Mouse (Mus musculus): Measurements from ENCODE around the gene Ssr2. TPM values are rescaled to one million over a fixed set of nuclear protein-coding genes. Genes with fewer than 3 reads are reported as not detected.
A peak's percentile ranks its signal among the peaks of the same experiment; 100 is the strongest.
"Not testable (repeated sequence)": the region's sequence is repeated elsewhere in the genome, so short reads cannot be mapped to it uniquely, and the experiment has no call there.

The Ssr2 gene
- total and polyA plus RNA-seq, 3 experiments: 65.3 to 80.0 (median 67.6) TPM

DNA sequence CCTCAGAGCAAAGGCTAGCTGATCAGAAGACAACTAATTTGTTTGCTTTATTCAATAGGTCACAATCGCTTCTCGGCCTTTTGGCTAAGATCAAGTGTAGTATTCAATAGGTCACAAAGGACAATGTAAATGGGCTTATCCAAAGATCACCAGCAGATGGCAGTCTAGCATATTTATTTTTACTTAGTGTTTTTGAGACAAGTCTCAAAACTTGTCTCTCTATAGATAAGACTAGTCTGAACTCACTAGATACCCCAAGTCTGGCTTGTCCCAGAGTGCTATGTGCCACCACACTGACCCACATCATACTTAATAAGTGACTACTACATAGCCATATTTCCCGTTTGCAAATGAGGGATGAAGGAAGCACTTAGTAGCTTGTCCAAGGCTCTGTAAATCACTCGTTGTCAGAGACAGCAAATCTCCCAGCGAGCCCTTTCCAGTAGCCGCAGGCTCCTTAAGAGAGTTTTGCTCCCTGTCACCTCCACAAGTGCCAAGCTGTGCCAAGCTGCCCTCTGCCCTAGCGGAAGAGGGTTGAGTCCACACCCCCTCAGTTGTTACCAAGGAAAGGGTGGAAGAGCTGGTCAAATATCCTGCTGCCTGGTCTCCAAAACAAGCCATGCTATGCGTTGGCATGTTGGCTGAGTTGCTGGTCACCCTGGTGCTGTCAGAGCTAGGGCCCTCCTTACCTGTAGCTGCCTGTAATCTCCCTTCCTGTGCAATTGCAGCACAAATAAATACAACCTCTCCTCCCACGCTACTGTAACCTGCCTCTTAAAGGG is 16.5 kb downstream of the Ssr2 start:
- intact Hi-C loops (cut with DNase I): loop anchor here (2.0 kb wide), 1 partner anchor 147 kb away; no protein-coding TSS in a partner anchor
- no peaks in the 10 kb centered on the region for H3K27me3 ChIP-seq (ENCODE audit: control insufficient read depth, insufficient read depth, low read length)
- no peaks in the 10 kb centered on the region for H3K79me2 ChIP-seq (replicated peaks; ENCODE audit: control insufficient read depth, insufficient read depth, low read length)
- peak; percentile 36 to 43 for DNase-seq
- H3K9ac ChIP-seq (ENCODE audit: low read depth, low read length): peak overlapping the region; percentile 1; the same call in 1 of the 2 replicates
- H3K4me3 ChIP-seq: peak overlapping the region; percentile 19
- TF ChIP-seq EP300 (IDR thresholded peaks at IDR 0.05; ENCODE audit: insufficient read depth, low read depth, low read length): no peak
- no peak for TF ChIP-seq POLR2A (IDR thresholded peaks at IDR 0.05; ENCODE audit: insufficient read depth, low read depth, low read length)
- TF ChIP-seq CTCF (IDR thresholded peaks at IDR 0.05): peak; percentile 84
- no peaks in the 10 kb centered on the region for H3K36me3 ChIP-seq (ENCODE audit: control insufficient read depth, insufficient read depth, low read length)
- H3K4me1 ChIP-seq (ENCODE audit: control insufficient read depth, insufficient read depth, low read length): peaks cover 6% of the 10 kb centered on the region
- WGBS: 12% methylated on average over 9 of the region's 9 CpGs
- H3K27ac ChIP-seq: peak overlapping the region; percentile 75

DNA sequence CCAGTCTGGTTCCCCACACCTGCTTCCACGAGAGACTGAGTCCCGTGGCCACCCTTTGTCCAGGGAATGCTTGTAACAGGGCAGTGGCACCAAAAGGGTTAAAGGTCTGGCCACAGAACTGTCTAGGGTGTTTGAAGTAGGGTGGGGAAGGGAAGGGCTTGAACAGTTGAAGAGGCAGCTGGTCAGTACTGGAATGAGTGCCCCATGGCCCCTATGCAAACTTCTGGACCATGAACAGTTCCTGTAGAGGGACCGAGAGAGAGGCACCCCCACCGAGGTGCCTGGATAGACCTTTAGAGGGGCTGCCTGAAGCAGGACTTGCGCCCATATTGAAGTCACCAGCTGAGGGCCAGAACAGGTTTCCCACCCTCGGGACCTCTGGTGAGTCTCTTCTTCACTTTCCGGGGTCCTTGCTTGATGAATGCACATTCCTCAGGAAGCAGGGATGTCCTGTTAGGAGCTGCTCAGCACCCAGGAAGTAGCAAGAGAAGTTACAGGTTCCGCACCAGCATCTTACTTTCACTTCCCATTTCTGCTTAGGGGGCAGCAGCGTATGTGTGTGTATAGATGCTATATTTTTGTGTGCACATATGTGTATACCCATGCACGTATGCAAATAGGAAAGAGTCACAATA is 17.4 kb downstream of the Ssr2 start:
- peak; percentile 30 to 31 for DNase-seq
- 58% methylated on average over 10 of the region's 10 CpGs for WGBS
- Histone ChIP-seq H3K4me1 (ENCODE audit: control insufficient read depth, insufficient read depth, low read length) (peaks cover 6% of the 10 kb centered on the region), H3K4me3 (no peak overlapping the region), H3K9ac (ENCODE audit: low read depth, low read length) (no peak overlapping the region), H3K27me3 (ENCODE audit: control insufficient read depth, insufficient read depth, low read length) (no peaks in the 10 kb centered on the region), H3K79me2 (replicated peaks; ENCODE audit: control insufficient read depth, insufficient read depth, low read length) (no peaks in the 10 kb centered on the region), H3K36me3 (ENCODE audit: control insufficient read depth, insufficient read depth, low read length) (no peaks in the 10 kb centered on the region), H3K27ac (peak overlapping the region; percentile 75)
- TF ChIP-seq POLR2A (IDR thresholded peaks at IDR 0.05; ENCODE audit: insufficient read depth, low read depth, low read length): no peak
- TF ChIP-seq EP300 (IDR thresholded peaks at IDR 0.05; ENCODE audit: insufficient read depth, low read depth, low read length): no peak
- TF ChIP-seq CTCF (IDR thresholded peaks at IDR 0.05): no peak
- intact Hi-C loops (cut with DNase I): loop anchor here (2.0 kb wide), 1 partner anchor 146 kb away; no protein-coding TSS in a partner anchor

DNA sequence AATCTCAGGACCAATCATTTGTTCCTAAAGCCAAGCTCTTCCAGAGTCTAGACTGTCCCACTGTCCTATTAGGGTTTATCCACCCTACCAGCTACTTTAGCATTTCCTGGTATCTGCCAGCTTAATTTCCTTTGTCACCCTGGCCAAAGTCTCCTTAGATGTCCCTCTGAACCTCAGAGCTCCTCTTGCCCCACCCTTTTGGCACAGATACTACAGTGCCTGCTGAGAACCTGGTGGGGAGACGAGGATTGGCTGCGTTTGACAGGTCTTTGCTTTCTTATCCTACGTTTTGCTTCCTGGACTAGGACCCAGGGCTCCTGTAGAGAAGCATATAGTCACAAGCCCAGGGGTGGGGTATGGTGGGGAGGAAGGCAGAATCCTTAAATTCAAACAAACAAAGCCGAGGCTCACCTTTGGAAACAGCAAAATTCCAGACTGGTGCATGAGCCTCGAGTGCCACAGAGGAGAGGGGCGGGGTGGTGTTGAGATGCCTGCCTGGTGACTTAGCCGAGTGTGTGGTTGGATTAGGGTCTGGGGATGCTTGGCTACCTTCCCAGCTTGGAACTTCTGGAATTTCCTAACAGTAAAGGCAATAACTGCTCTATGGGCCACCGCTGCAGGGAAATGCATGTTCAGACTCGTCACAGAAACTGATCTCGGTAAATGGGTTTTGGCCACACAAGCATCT is 18.4 kb downstream of the Ssr2 start:
- no peaks in the 10 kb centered on the region for H3K79me2 ChIP-seq (replicated peaks; ENCODE audit: control insufficient read depth, insufficient read depth, low read length)
- no peak overlapping the region for H3K27ac ChIP-seq
- intact Hi-C loops (cut with DNase I): loop anchor here (2.0 kb wide), 1 partner anchor 145 kb away; no protein-coding TSS in a partner anchor
- no peaks in the 10 kb centered on the region for H3K27me3 ChIP-seq (ENCODE audit: control insufficient read depth, insufficient read depth, low read length)
- no peak for TF ChIP-seq POLR2A (IDR thresholded peaks at IDR 0.05; ENCODE audit: insufficient read depth, low read depth, low read length)
- TF ChIP-seq EP300 (IDR thresholded peaks at IDR 0.05; ENCODE audit: insufficient read depth, low read depth, low read length): no peak
- no peak for TF ChIP-seq CTCF (IDR thresholded peaks at IDR 0.05)
- H3K4me3 ChIP-seq: no peak overlapping the region
- peaks cover 6% of the 10 kb centered on the region for H3K4me1 ChIP-seq (ENCODE audit: control insufficient read depth, insufficient read depth, low read length)
- DNase-seq: no peak
- 42% methylated on average over 10 of the region's 10 CpGs for WGBS
- H3K9ac ChIP-seq (ENCODE audit: low read depth, low read length): no peak overlapping the region
- no peaks in the 10 kb centered on the region for H3K36me3 ChIP-seq (ENCODE audit: control insufficient read depth, insufficient read depth, low read length)

DNA sequence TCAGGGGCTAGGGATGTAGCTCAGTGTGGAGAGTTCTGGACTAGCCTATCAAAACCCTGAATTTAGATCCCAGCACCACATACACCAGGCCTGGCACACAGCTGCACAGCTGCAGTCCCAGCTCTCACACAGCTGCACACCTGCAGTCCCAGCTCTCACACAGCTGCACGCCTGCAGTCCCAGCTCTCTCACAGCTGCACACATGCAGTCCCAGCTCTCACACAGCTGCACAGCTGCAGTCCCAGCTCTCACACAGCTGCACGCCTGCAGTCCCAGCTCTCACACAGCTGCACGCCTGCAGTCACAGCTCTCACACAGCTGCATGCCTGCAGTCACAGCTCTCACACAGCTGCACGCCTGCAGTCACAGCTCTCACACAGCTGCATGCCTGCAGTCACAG is 20.9 kb downstream of the Ssr2 start:
- H3K4me3 ChIP-seq; H3K4me1 ChIP-seq (ENCODE audit: control insufficient read depth, insufficient read depth, low read length); H3K36me3 ChIP-seq (ENCODE audit: control insufficient read depth, insufficient read depth, low read length); H3K27ac ChIP-seq; H3K79me2 ChIP-seq (replicated peaks; ENCODE audit: control insufficient read depth, insufficient read depth, low read length); H3K27me3 ChIP-seq (ENCODE audit: control insufficient read depth, insufficient read depth, low read length); H3K9ac ChIP-seq (ENCODE audit: low read depth, low read length); intact Hi-C loops (cut with DNase I); DNase-seq: not testable (repeated sequence)
- 90% methylated on average over 4 of the region's 4 CpGs for WGBS

DNA sequence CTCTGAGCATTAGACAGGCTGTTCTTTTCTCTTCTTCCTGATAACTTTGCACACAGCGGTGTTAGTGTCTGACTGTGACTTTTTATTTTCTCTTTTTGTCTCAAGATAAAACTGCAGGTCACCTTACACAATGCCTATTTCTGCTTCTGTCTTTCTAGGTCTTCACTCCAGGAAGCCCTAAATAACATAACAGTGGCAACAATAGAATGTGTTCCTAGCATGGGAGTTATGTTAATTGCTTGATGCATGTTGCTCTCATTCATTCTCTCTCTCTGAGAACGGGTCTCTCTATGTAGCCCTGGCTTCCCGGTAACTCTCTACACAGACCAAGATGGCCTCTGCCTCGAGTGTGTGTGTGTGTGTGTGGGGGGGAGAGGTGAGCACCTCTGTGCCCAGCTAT is 26.8 kb downstream of the Ssr2 start:
- H3K9ac ChIP-seq (ENCODE audit: low read depth, low read length): no peak overlapping the region
- no peak for DNase-seq
- intact Hi-C loops (cut with DNase I): no loop called here
- no peak overlapping the region for H3K4me3 ChIP-seq
- 63% methylated on average over 4 of the region's 4 CpGs for WGBS
- H3K79me2 ChIP-seq (replicated peaks; ENCODE audit: control insufficient read depth, insufficient read depth, low read length): no peaks in the 10 kb centered on the region
- H3K4me1 ChIP-seq (ENCODE audit: control insufficient read depth, insufficient read depth, low read length): peaks cover 3% of the 10 kb centered on the region
- H3K27ac ChIP-seq: no peak overlapping the region
- TF ChIP-seq CTCF (IDR thresholded peaks at IDR 0.05): no peak
- TF ChIP-seq EP300 (IDR thresholded peaks at IDR 0.05; ENCODE audit: insufficient read depth, low read depth, low read length): no peak
- no peak for TF ChIP-seq POLR2A (IDR thresholded peaks at IDR 0.05; ENCODE audit: insufficient read depth, low read depth, low read length)
- no peaks in the 10 kb centered on the region for H3K27me3 ChIP-seq (ENCODE audit: control insufficient read depth, insufficient read depth, low read length)
- H3K36me3 ChIP-seq (ENCODE audit: control insufficient read depth, insufficient read depth, low read length): no peaks in the 10 kb centered on the region

Measured in heart, adult 2 months (tissue).